Mouse (Mus musculus) stomach, postnatal 0 days (tissue): ENCODE data around the gene Slc45a2.

Experiments
- CTCF ChIP-seq: IDR thresholded peaks from 2 replicates; pipeline ENCODE4 v1.5.1; 2016; ENCODE audit warnings: antibody characterized with exemption, low read depth, mild to moderate bottlenecking, moderate library complexity
- EP300 ChIP-seq: optimal IDR thresholded peaks from 2 replicates; pipeline ENCODE3; 2016; ENCODE audit warnings: antibody characterized with exemption

DNA sequence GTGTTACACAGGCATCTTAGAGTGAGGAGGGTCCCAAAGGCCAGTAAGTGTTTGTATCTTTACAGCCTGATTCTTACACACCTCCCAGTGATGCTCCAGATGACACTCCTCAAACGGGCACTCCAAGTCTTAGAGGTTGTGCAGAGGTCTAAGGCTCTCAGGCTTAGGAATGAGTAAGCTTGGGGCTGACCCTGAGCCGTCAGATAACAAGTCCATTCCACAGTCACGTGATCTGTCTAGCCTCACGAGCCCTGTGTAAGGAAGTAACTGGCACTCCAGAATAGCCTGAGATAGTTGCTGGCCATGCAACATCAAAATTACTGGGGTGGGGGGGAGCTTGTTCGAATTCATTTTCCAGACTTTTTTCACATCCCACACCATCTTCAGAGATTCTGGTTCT, 39.5 kb downstream of the Slc45a2 start:
- TF ChIP-seq EP300 (no peak), CTCF (no peak)
